Mouse (Mus musculus) lung, postnatal 10 days (tissue): ENCODE data around the gene Tmem220.
"Not testable (repeated sequence)": the region's sequence is repeated elsewhere in the genome, so short reads cannot be mapped to it uniquely, and the experiment has no call there.

Experiments
- DNase-seq: peaks from one replicate; pipeline ENCODE4 v3.0.0; 2021

The Tmem220 gene

DNA sequence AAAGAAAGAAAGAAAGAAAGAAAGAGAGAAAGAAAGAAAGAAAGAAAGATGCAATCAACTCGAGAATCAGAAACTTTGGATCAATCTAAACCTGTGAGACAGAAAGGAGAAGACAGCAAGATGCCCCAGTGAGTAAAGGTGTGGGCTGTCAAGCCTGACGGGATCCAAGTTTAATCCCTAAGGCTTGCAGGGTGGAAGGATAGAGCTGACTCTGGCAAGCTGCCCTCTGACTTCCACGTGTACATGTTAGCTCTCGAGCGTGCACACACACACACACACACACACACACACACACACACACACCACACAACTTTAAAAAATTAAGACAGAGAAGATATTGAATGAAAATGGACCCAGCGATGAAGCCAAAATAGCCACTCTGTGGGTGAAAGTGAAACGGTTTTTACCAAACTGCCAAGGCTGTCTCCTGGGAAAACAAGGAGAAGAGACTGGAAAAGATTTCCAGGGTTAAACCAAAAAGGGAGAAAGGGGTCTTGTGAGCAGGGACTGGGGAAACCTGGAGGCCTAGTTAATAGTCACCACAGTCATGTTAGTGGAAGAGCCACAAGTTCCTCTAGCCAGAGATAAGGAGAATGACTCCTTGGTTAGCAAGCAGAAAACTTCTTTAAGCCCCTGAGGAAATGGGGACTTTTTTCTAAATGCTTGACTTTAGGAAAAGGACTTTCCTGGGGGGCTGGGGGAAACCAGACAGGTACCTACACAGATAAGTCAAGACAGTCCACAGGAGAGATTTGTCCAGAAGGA lies 5.1 kb upstream of the Tmem220 start:
- DNase-seq, result no peak

- peak; percentile 78 for DNase-seq
These were observed 4.0 kb upstream of the Tmem220 start for GRCm38 (mm10) chr11:67020948-67021347.

GRCm38 (mm10) chr11:67022354-67023115 lies 2.4 kb upstream of the Tmem220 start:
- no peak for DNase-seq

- DNase-seq, result not testable (repeated sequence)
These were observed 1.8 kb upstream of the Tmem220 start for GRCm38 (mm10) chr11:67023191-67023590.

DNA sequence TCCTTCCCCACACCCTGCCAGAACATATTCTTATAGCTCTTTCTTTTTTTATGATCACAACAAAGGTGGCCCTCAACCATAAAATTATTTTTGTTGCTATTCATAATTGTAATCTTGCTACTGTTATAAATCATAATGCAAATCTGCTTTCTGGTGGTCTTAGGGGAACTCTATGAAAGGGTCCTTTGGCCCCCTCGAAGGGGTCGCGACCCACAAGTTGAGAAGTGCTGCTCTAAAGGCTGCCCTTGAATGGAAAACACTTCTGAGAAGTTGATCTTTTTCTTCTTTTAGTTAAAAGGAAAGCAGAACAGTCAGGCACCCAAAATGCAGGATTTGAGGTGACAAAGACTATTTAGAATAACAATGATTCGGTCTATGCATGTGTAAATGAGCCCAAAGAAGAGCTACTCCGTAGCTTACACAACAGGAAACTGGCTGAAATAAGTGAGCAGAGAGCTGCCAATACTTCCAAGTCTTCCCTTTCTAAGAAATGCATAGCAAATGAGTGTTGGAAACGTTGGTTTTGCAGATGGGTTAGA lies 1.1 kb upstream of the Tmem220 start:
- DNase-seq, result no peak

DNA sequence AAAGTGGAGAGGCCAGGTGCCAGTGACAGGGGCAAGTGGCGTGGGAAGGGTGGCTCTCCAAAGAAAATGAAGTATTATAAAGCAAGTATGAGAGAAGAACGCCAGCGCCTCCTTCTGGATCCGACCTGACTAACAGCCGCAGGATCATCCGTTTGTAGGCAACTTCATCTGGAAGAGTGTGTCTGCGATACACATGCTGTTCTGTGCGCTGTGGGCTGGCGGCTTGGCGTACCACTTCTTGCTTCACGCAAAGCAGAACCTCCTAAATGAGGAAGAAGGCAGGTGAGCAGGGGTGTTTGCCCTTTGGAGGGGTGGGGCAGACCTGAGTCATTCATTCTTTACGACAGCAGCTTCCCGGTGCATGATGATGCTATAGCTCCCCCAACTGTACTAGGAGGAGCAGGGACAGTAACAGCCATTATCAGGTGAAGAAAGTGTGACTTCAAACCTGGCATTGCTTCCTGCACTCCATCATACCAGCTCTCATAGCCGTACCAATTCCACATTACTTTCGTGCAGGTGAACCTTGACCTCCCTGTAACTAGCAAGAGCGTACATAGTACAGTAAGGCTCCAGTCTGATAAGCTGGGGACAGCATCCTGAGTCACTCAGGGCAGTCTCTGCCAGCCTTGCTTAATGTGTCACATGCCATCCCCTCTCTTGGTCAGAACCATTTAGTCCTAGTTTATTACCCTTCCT lies 6.1 kb downstream of the Tmem220 start:
- peak; percentile 14 for DNase-seq

GRCm38 (mm10) chr11:67031603-67031915 lies 6.6 kb downstream of the Tmem220 start:
- no peak for DNase-seq

- DNase-seq, result no peak
These were observed 10.0 kb downstream of the Tmem220 start for GRCm38 (mm10) chr11:67034775-67035485.

DNA sequence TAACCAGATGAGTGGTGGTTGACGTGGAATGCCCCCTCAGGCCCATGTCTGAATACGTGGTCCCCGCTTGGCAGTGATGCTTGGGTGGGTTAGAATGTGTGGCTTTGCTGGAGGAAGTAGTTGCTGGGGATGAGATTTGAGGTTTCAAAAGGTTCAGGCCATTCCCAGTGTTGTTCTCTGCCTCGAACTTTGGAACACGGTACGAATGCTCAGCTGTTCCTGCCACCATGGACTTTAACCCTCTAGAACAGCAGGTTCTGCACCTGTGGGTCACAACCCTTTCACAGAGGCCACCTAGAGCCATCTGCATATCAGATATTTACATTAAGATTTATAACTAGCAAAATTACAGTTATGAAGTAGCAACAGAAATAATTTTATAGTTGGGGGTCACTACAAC lies 11.3 kb downstream of the Tmem220 start:
- no peak for DNase-seq

GRCm38 (mm10) chr11:67036892-67037291 lies 11.9 kb downstream of the Tmem220 start:
- DNase-seq, result no peak

DNA sequence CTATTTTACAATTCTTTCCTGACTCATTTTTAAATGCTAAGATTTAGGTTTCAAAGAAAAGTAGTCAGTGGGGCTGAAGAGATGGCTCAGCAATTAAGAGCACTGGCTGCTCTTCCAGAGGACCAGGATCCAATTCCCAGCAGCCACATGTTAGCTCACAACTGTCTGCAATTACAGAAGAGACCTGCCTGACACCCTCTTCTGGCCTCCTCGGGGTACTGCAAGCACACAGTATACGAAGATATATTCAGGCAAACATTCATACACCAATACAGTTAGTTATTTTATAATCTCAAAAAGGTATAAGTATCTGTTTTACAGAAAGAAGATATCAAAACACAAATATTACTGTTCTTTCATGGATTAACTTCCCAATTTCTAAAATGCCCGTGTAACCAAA lies 14.8 kb downstream of the Tmem220 start:
- DNase-seq, result no peak

GRCm38 (mm10) chr11:67040483-67040882 lies 15.5 kb downstream of the Tmem220 start:
- DNase-seq, result no peak

- DNase-seq, result no peak
These were observed 18.1 kb downstream of the Tmem220 start for GRCm38 (mm10) chr11:67043007-67043406.

- no peak for DNase-seq
These were observed 20.0 kb downstream of the Tmem220 start for GRCm38 (mm10) chr11:67044959-67045358.

GRCm38 (mm10) chr11:67047199-67047598 lies 22.2 kb downstream of the Tmem220 start:
- no peak for DNase-seq

- no peak for DNase-seq
These were observed 23.5 kb downstream of the Tmem220 start for GRCm38 (mm10) chr11:67048496-67048895.

GRCm38 (mm10) chr11:67049256-67049655 lies 24.3 kb downstream of the Tmem220 start:
- no peak for DNase-seq

- DNase-seq, result no peak
These were observed 26.8 kb downstream of the Tmem220 start for GRCm38 (mm10) chr11:67051676-67052320.

- DNase-seq, result peak; percentile 94
These were observed 27.5 kb downstream of the Tmem220 start, which contains the start of the genes Adprm and Sco1 for GRCm38 (mm10) chr11:67052321-67052952. Gene Adprm, minus strand, starts transcription at chr11:67052594. Gene Sco1, plus strand, starts transcription at chr11:67052670.

DNA sequence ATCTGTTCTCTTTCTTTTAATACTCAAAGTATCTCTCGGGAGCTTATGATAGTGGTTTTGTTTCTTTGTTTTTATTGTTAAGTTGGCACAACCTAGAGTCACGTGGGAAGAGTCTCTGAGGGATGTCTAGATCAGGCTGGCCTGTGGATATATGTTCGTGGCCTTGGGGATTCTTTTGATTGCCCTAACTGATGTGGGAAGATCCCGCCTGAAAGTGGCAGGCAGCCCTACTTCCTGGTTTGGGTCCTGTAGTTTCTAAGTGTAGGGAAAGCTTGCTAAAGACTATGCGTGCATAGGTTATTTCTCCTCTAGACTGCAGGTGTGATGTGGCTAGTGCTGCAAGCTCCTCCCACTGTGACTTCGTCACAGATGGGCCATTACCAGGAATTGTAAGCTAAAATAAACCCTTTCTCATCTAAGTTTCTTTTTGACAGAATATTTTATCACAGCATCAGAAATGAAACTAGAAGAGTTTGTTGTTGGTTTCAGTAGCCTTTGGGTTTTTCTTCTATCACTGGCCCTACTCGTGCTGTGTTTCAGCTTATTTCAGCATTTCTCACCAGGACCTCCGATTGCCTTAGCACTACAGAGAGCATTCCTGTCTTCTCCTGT lies 29.9 kb downstream of the Tmem220 start:
- DNase-seq, result no peak

- no peak for DNase-seq
These were observed 36.4 kb downstream of the Tmem220 start for GRCm38 (mm10) chr11:67061311-67061710.
